Mouse (Mus musculus) hindbrain, embryonic 11.5 days (tissue): Measurements from ENCODE around the gene Grasp. TPM values are rescaled to one million over a fixed set of nuclear protein-coding genes. Genes with fewer than 3 reads are reported as not detected.

Experiments
- ATAC-seq: fragments of 200-750 bp; cut with Nextera tagmentation; 2 replicates; pipeline ENCODE4 v1.8.0; 2017; ENCODE audit warnings: mild to moderate bottlenecking, moderate TSS enrichment, moderate library complexity; ENCODE audit not compliant: low FRiP score
- DNase-seq: peaks from one replicate; pipeline ENCODE4 v3.0.0-alpha.2; 2015; ENCODE audit warnings: low spot score
- H3K27ac ChIP-seq: fragments of 300-500 bp; sonication (generic); 2 replicates; pipeline ENCODE4 v1.5.1; 2014; ENCODE audit warnings: mild to moderate bottlenecking, low read depth, low read length
- H3K27me3 ChIP-seq: fragments of 300-500 bp; sonication (generic); 2 replicates; pipeline ENCODE4 v1.6.1; 2014; ENCODE audit warnings: mild to moderate bottlenecking, low read length, moderate library complexity, mixed read lengths; ENCODE audit not compliant: control insufficient read depth, insufficient read depth
- H3K36me3 ChIP-seq: fragments of 300-500 bp; sonication (generic); 2 replicates; pipeline ENCODE4 v1.6.1; 2014; ENCODE audit warnings: mild to moderate bottlenecking, low read length, moderate library complexity, mixed read lengths; ENCODE audit not compliant: control insufficient read depth, insufficient read depth
- H3K4me1 ChIP-seq: fragments of 300-500 bp; sonication (generic); replicated peaks from 2 replicates; pipeline ENCODE4 v1.6.1; 2014; ENCODE audit warnings: low read length, mixed read lengths; ENCODE audit not compliant: control insufficient read depth, insufficient read depth
- H3K4me2 ChIP-seq: fragments of 300-500 bp; sonication (generic); replicated peaks from 2 replicates; pipeline ENCODE4 v1.6.1; 2014; ENCODE audit warnings: mild to moderate bottlenecking, low read depth, low read length
- H3K4me3 ChIP-seq: fragments of 300-500 bp; sonication (generic); 2 replicates; pipeline ENCODE4 v1.5.1; 2014; ENCODE audit warnings: low read depth, low read length
- H3K9ac ChIP-seq: fragments of 300-500 bp; sonication (generic); 2 replicates; pipeline ENCODE4 v1.6.1; 2014; ENCODE audit warnings: low read depth, low read length
- H3K9me3 ChIP-seq: fragments of 300-500 bp; sonication (generic); 2 replicates; pipeline ENCODE4 v1.6.1; 2016; ENCODE audit warnings: low read length; ENCODE audit not compliant: control insufficient read depth
- WGBS: fragments of 180-500 bp; shearing (Covaris S2); extraction: QIAGEN DNeasy Blood & Tissue Kit; methylation state at CpG from one replicate; pipeline ENCODE4 v1.1.7; 2014; 5-methylcytosine and 5-hydroxymethylcytosine counted together
- polyA plus RNA-seq: library from polyadenylated mRNA; unstranded; fragments of >200 nt; fragmentation: Nextera tagmentation; extraction: Ambion mirVana; gene quantifications from 2 replicates; pipeline ENCODE4 v1.2.1, GENCODE M21; 2014

The Grasp gene
- polyA plus RNA-seq, 1 experiment from 2014 or later, result 4.5 TPM

- no peak overlapping the region for H3K27ac ChIP-seq
- no peak for DNase-seq
- no peaks in the 10 kb centered on the region for H3K9me3 ChIP-seq
- no peak overlapping the region for H3K4me2 ChIP-seq
- no peak overlapping the region for H3K9ac ChIP-seq
- H3K4me1 ChIP-seq, result no peaks in the 10 kb centered on the region
- no peak overlapping the region for H3K4me3 ChIP-seq
- no peaks in the 10 kb centered on the region for H3K27me3 ChIP-seq
- whole genome bisulfite sequencing, result 55% methylated on average over 7 of the region's 7 CpGs
- ATAC-seq, result no peak
- H3K36me3 ChIP-seq, result peaks cover 20% of the 10 kb centered on the region
Observed at GRCm38 (mm10) chr15:101192260-101192640, 31.7 kb upstream of the Grasp start.

GRCm38 (mm10) chr15:101192651-101193050 lies 31.3 kb upstream of the Grasp start:
- H3K4me1 ChIP-seq, result no peaks in the 10 kb centered on the region
- 82% methylated on average over 7 of the region's 7 CpGs for WGBS

GRCm38 (mm10) chr15:101193971-101194370 lies 30.0 kb upstream of the Grasp start:
- Histone ChIP-seq H3K27ac (no peak overlapping the region), H3K9me3 (no peaks in the 10 kb centered on the region), H3K36me3 (peaks cover 24% of the 10 kb centered on the region), H3K4me2 (no peak overlapping the region), H3K27me3 (no peaks in the 10 kb centered on the region), H3K4me3 (no peak overlapping the region), H3K4me1 (no peaks in the 10 kb centered on the region), H3K9ac (no peak overlapping the region)
- 97% methylated on average over 6 of the region's 6 CpGs for WGBS
- no peak for DNase-seq
- ATAC-seq, result no peak

More at GRCm38 (mm10) chr15:101192651-101193050, 31.3 kb upstream of the Grasp start:
- H3K4me2 ChIP-seq, result no peak overlapping the region
- ATAC-seq (no peak), DNase-seq (no peak)
- H3K9ac ChIP-seq, result no peak overlapping the region
- H3K9me3 ChIP-seq, result no peaks in the 10 kb centered on the region
- H3K36me3 ChIP-seq, result peaks cover 20% of the 10 kb centered on the region
- no peak overlapping the region for H3K27ac ChIP-seq
- H3K4me3 ChIP-seq, result no peak overlapping the region
- no peaks in the 10 kb centered on the region for H3K27me3 ChIP-seq

GRCm38 (mm10) chr15:101194951-101195823 lies 28.8 kb upstream of the Grasp start:
- ATAC-seq (no peak), DNase-seq (no peak)
- Histone ChIP-seq H3K9ac (no peak overlapping the region), H3K9me3 (no peaks in the 10 kb centered on the region), H3K36me3 (peaks cover 25% of the 10 kb centered on the region), H3K4me1 (no peaks in the 10 kb centered on the region), H3K4me3 (no peak overlapping the region), H3K27ac (no peak overlapping the region), H3K4me2 (no peak overlapping the region), H3K27me3 (no peaks in the 10 kb centered on the region)
- WGBS, result 88% methylated on average over 16 of the region's 16 CpGs

- DNase-seq (peak; percentile 41), ATAC-seq (no peak)
- Histone ChIP-seq H3K9me3 (no peaks in the 10 kb centered on the region), H3K4me3 (no peak overlapping the region), H3K36me3 (peaks cover 29% of the 10 kb centered on the region), H3K9ac (no peak overlapping the region), H3K27ac (no peak overlapping the region), H3K4me2 (no peak overlapping the region), H3K27me3 (no peaks in the 10 kb centered on the region), H3K4me1 (no peaks in the 10 kb centered on the region)
- 92% methylated on average over 8 of the region's 8 CpGs for WGBS
Observed at GRCm38 (mm10) chr15:101196079-101196795, 27.8 kb upstream of the Grasp start.

- Histone ChIP-seq H3K9me3 (no peaks in the 10 kb centered on the region), H3K4me2 (no peak overlapping the region), H3K9ac (no peak overlapping the region), H3K27ac (no peak overlapping the region), H3K27me3 (no peaks in the 10 kb centered on the region), H3K36me3 (peaks cover 29% of the 10 kb centered on the region), H3K4me1 (no peaks in the 10 kb centered on the region), H3K4me3 (no peak overlapping the region)
- DNase-seq (no peak), ATAC-seq (no peak)
Observed at GRCm38 (mm10) chr15:101196961-101197360, 27.0 kb upstream of the Grasp start.

- Histone ChIP-seq H3K4me1 (no peaks in the 10 kb centered on the region), H3K36me3 (peaks cover 32% of the 10 kb centered on the region), H3K9me3 (no peaks in the 10 kb centered on the region), H3K27me3 (no peaks in the 10 kb centered on the region), H3K9ac (no peak overlapping the region), H3K4me3 (no peak overlapping the region), H3K27ac (no peak overlapping the region), H3K4me2 (no peak overlapping the region)
- ATAC-seq (no peak), DNase-seq (no peak)
- 91% methylated on average over 15 of the region's 15 CpGs for WGBS
Observed at GRCm38 (mm10) chr15:101197497-101198179, 26.4 kb upstream of the Grasp start.

- H3K9me3 ChIP-seq, result no peaks in the 10 kb centered on the region
- peak; percentile 57; the same call in 1 of the 2 replicates for ATAC-seq
- no peak overlapping the region for H3K9ac ChIP-seq
- WGBS, result 35% methylated on average over 3 of the region's 3 CpGs
- H3K4me2 ChIP-seq, result no peak overlapping the region
- H3K36me3 ChIP-seq, result peaks cover 32% of the 10 kb centered on the region
- H3K27ac ChIP-seq, result no peak overlapping the region
- H3K27me3 ChIP-seq, result no peaks in the 10 kb centered on the region
- no peaks in the 10 kb centered on the region for H3K4me1 ChIP-seq
- H3K4me3 ChIP-seq, result no peak overlapping the region
- peak; percentile 77 for DNase-seq
Observed at GRCm38 (mm10) chr15:101198218-101198617, 25.8 kb upstream of the Grasp start.
